Mouse (Mus musculus) gastrocnemius, adult 18-20 months (tissue): Measurements from ENCODE around the gene 2610021A01Rik. TPM values are rescaled to one million over a fixed set of nuclear protein-coding genes. Genes with fewer than 3 reads are reported as not detected.
A peak's percentile ranks its signal among the peaks of the same experiment; 100 is the strongest.
"Not testable (repeated sequence)": the region's sequence is repeated elsewhere in the genome, so short reads cannot be mapped to it uniquely, and the experiment has no call there.

Experiments used
- DNase-seq: peaks from one replicate; pipeline ENCODE4 v3.0.0; 2021; ENCODE audit warnings: low spot score
- long read RNA-seq, 2 experiments: library from polyadenylated mRNA; stranded (forward); transcript quantifications; one replicate each; pipeline ENCODE4 v2.0.0; 2021
- total RNA-seq, 2 experiments: library from RNA; stranded (reverse); gene quantifications; 2 replicates each; pipeline ENCODE4 v1.2.3; 2021

The 2610021A01Rik gene
- total RNA-seq: 10 to 100 TPM; 10.1 to 13.9 TPM
- long read RNA-seq, experiment 1, full-length matches to known transcripts: 2 of 6 reads
- long read RNA-seq, experiment 1, partial matches to known transcripts: 1 of 6 reads
- long read RNA-seq, experiment 1, other reads (novel, unspliced or antisense): 3 of 6 reads
- long read RNA-seq, experiment 2, full-length matches to known transcripts: 3 of 4 reads
- long read RNA-seq, experiment 2, partial matches to known transcripts: 0 of 4 reads
- long read RNA-seq, experiment 2, other reads (novel, unspliced or antisense): 1 of 4 reads

GRCm38 (mm10) chr7:41599034-41599813, at the start of gene 2610021A01Rik:
2610021A01Rik (plus strand) TSS chr7:41599230.
- DNase-seq: peak; percentile 88

- DNase-seq: no peak
Observed at GRCm38 (mm10) chr7:41560681-41561080, 38.3 kb upstream of the 2610021A01Rik start.

- not testable (repeated sequence) for DNase-seq
Observed at GRCm38 (mm10) chr7:41573562-41573961, 25.5 kb upstream of the 2610021A01Rik start, which contains the start of gene Gm6871. Gm6871 (minus strand) TSS chr7:41573662.

GRCm38 (mm10) chr7:41577956-41578355, 21.1 kb upstream of the 2610021A01Rik start:
- no peak for DNase-seq

GRCm38 (mm10) chr7:41582028-41582427, 17.0 kb upstream of the 2610021A01Rik start:
- DNase-seq: no peak

GRCm38 (mm10) chr7:41587831-41588230, 11.2 kb upstream of the 2610021A01Rik start:
- not testable (repeated sequence) for DNase-seq

- DNase-seq: no peak
Observed at GRCm38 (mm10) chr7:41598615-41599014, 415 bp upstream of the 2610021A01Rik start.

- no peak for DNase-seq
Observed at GRCm38 (mm10) chr7:41599932-41600548, 1.0 kb downstream of the 2610021A01Rik start.

GRCm38 (mm10) chr7:41611654-41612053, 12.6 kb downstream of the 2610021A01Rik start:
- no peak for DNase-seq

GRCm38 (mm10) chr7:41616241-41616640, 17.2 kb downstream of the 2610021A01Rik start:
- not testable (repeated sequence) for DNase-seq

GRCm38 (mm10) chr7:41632409-41633220, 33.6 kb downstream of the 2610021A01Rik start, which contains the start of gene Zfp788:
Zfp788 (plus strand) TSS chr7:41633203.
- DNase-seq: peak; percentile 95

GRCm38 (mm10) chr7:41633221-41633984, 34.4 kb downstream of the 2610021A01Rik start:
- peak; percentile 92 for DNase-seq

- DNase-seq: not testable (repeated sequence)
Observed at GRCm38 (mm10) chr7:41674326-41674725, 75.3 kb downstream of the 2610021A01Rik start.

Other genes with a start within 250 kb of the 2610021A01Rik start
- gene AI987944, start 205.9 kb upstream of the 2610021A01Rik start, total RNA-seq: 10 to 100 TPM; 12.0 to 12.3 TPM
- gene Vmn2r57, start 150.5 kb upstream of the 2610021A01Rik start, total RNA-seq: under 1 TPM; 0.26 to 0.32 TPM
- under 1 TPM in 1 of 2 experiments, not detected in 1; 0.14 TPM for gene Gm20449, start 99.8 kb upstream of the 2610021A01Rik start, total RNA-seq
- gene AW146154, start 99.3 kb upstream of the 2610021A01Rik start, total RNA-seq: 1 to 10 TPM; 3.2 to 3.9 TPM
- not detected for gene Gm6871, start 25.6 kb upstream of the 2610021A01Rik start, total RNA-seq
- 10 to 100 TPM in 1 of 2 experiments, 1 to 10 TPM in 1; 9.1 to 10.8 TPM for gene Zfp788, start 34.0 kb downstream of the 2610021A01Rik start, total RNA-seq